Mouse (Mus musculus) limb, embryonic 14.5 days (tissue): ENCODE results near the gene Fkbp6. TPM values are rescaled to one million over a fixed set of nuclear protein-coding genes. Genes with fewer than 3 reads are reported as not detected.

ENCODE experiments used
- ATAC-seq: fragments of 200-750 bp; cut with Nextera tagmentation; 2 replicates; pipeline ENCODE4 v1.8.0; 2017; ENCODE audit warnings: low read depth, moderate number of reproducible peaks, moderate TSS enrichment; ENCODE audit not compliant: low FRiP score
- DNase-seq: peaks from one replicate; pipeline ENCODE4 v3.0.0-alpha.2; 2015; ENCODE audit warnings: low spot score
- H3K27ac ChIP-seq: fragments of 300-500 bp; sonication (generic); replicated peaks from 2 replicates; pipeline ENCODE4 v1.5.1; 2014; ENCODE audit warnings: low read depth, mild to moderate bottlenecking, low read length, moderate library complexity, mixed read lengths
- H3K27me3 ChIP-seq: fragments of 300-500 bp; sonication (generic); 2 replicates; pipeline ENCODE4 v1.6.1; 2014; ENCODE audit warnings: low read length, mixed read lengths; ENCODE audit not compliant: control insufficient read depth, insufficient read depth
- H3K36me3 ChIP-seq: fragments of 300-500 bp; sonication (generic); 2 replicates; pipeline ENCODE4 v1.6.1; 2014; ENCODE audit warnings: mild to moderate bottlenecking, low read length, moderate library complexity, mixed read lengths; ENCODE audit not compliant: control insufficient read depth, insufficient read depth
- H3K4me1 ChIP-seq: fragments of 300-500 bp; sonication (generic); 2 replicates; pipeline ENCODE4 v1.6.1; 2014; ENCODE audit warnings: antibody characterized with exemption, low read length, mixed read lengths; ENCODE audit not compliant: control insufficient read depth, insufficient read depth
- H3K4me2 ChIP-seq: fragments of 300-500 bp; sonication (generic); replicated peaks from 2 replicates; pipeline ENCODE4 v1.6.1; 2014; ENCODE audit warnings: low read depth, mild to moderate bottlenecking, low read length, moderate library complexity; ENCODE audit not compliant: severe bottlenecking
- H3K4me3 ChIP-seq: fragments of 300-500 bp; sonication (generic); replicated peaks from 2 replicates; pipeline ENCODE4 v1.5.1; 2014; ENCODE audit warnings: low read length
- H3K9ac ChIP-seq: fragments of 300-500 bp; sonication (generic); 2 replicates; pipeline ENCODE4 v1.6.1; 2014; ENCODE audit warnings: mild to moderate bottlenecking, low read depth, low read length, moderate library complexity; ENCODE audit not compliant: severe bottlenecking
- H3K9me3 ChIP-seq: fragments of 300-500 bp; sonication (generic); 2 replicates; pipeline ENCODE4 v1.6.1; 2016; ENCODE audit warnings: low read length; ENCODE audit not compliant: control insufficient read depth
- POLR2A ChIP-seq: fragments of 200-500 bp; IDR thresholded peaks from 2 replicates; pipeline ENCODE4 v1.8.0; 2012; ENCODE audit warnings: inconsistent platforms, mild to moderate bottlenecking, moderate library complexity, borderline replicate concordance; ENCODE audit not compliant: insufficient read depth, insufficient read length; ENCODE audit errors: extremely low read depth
- WGBS: fragments of 180-500 bp; shearing (Covaris S2); extraction: QIAGEN DNeasy Blood & Tissue Kit; methylation state at CpG from one replicate; pipeline ENCODE4 v1.1.7; 2014; 5-methylcytosine and 5-hydroxymethylcytosine counted together
- polyA plus RNA-seq, 2 experiments: library from polyadenylated mRNA; depleted of rRNA in 1 of 2; stranded (reverse) in 1 of 2; unstranded in 1 of 2; fragments of >200 nt; fragmentation: Nextera tagmentation in 1 of 2; extraction: Ambion mirVana in 1 of 2; gene quantifications; 2 replicates each; pipeline versions ENCODE4 v1.2.1 to v1.2.3; 2012 to 2014

Gene Fkbp6
- polyA plus RNA-seq, 2 experiments: 0.06 TPM; not detected in 1

- no peak overlapping the region for H3K9ac ChIP-seq
- no peak overlapping the region for H3K4me2 ChIP-seq
- no peak overlapping the region for H3K4me3 ChIP-seq
- peak overlapping the region; percentile 91 for H3K27ac ChIP-seq
- TF ChIP-seq POLR2A: no peak
- no peaks in the 10 kb centered on the region for H3K36me3 ChIP-seq
- no peaks in the 10 kb centered on the region for H3K27me3 ChIP-seq
- no peaks in the 10 kb centered on the region for H3K9me3 ChIP-seq
- WGBS: 79% methylated on average over 12 of the region's 12 CpGs
- H3K4me1 ChIP-seq: peaks cover 18% of the 10 kb centered on the region
- ATAC-seq (no peak), DNase-seq (no peak)
Measured at GRCm38 (mm10) chr5:135257559-135257958, 92.3 kb downstream of the Fkbp6 start.

- no peak overlapping the region for H3K9ac ChIP-seq
- H3K9me3 ChIP-seq: no peaks in the 10 kb centered on the region
- no peaks in the 10 kb centered on the region for H3K36me3 ChIP-seq
- no peak overlapping the region for H3K4me2 ChIP-seq
- H3K4me1 ChIP-seq: peaks cover 20% of the 10 kb centered on the region
- no peak overlapping the region for H3K27ac ChIP-seq
- no peak overlapping the region for H3K4me3 ChIP-seq
- WGBS: 89% methylated on average over 3 of the region's 3 CpGs
- H3K27me3 ChIP-seq: no peaks in the 10 kb centered on the region
- no peak for DNase-seq
- no peak for ATAC-seq
- no peak for TF ChIP-seq POLR2A
Measured at GRCm38 (mm10) chr5:135256166-135256565, 93.7 kb downstream of the Fkbp6 start.

GRCm38 (mm10) chr5:135253741-135254401, 96.0 kb downstream of the Fkbp6 start:
- no peak for ATAC-seq
- no peaks in the 10 kb centered on the region for H3K9me3 ChIP-seq
- peak overlapping the region; percentile 48 for H3K27ac ChIP-seq
- peaks cover 18% of the 10 kb centered on the region for H3K4me1 ChIP-seq
- H3K27me3 ChIP-seq: peaks cover 13% of the 10 kb centered on the region
- DNase-seq: no peak
- no peak overlapping the region for H3K9ac ChIP-seq
- no peak for TF ChIP-seq POLR2A
- H3K36me3 ChIP-seq: no peaks in the 10 kb centered on the region
- H3K4me3 ChIP-seq: no peak overlapping the region
- WGBS: 9% methylated on average over 12 of the region's 12 CpGs
- no peak overlapping the region for H3K4me2 ChIP-seq

GRCm38 (mm10) chr5:135251079-135251454, 98.8 kb downstream of the Fkbp6 start, which contains the start of gene Fzd9:
TSS of gene Fzd9 (minus strand) at chr5:135251230.
- peaks cover 15% of the 10 kb centered on the region for H3K4me1 ChIP-seq
- H3K36me3 ChIP-seq: peaks cover 12% of the 10 kb centered on the region
- H3K27me3 ChIP-seq: peaks cover 17% of the 10 kb centered on the region
- peak within 1 kb of the TSS; percentile 98 for H3K4me2 ChIP-seq
- peak within 1 kb of the TSS; percentile 67 for H3K4me3 ChIP-seq
- H3K27ac ChIP-seq: no peak within 1 kb of the TSS
- DNase-seq (peak; percentile 91), ATAC-seq (peak; percentile 89)
- WGBS: 5% methylated on average over 42 of the region's 51 CpGs
- H3K9me3 ChIP-seq: no peaks in the 10 kb centered on the region
- 0 out of 2 replicates have a peak, but pooled peaks have one; percentile 9 for TF ChIP-seq POLR2A
- peak within 1 kb of the TSS; percentile 58 for H3K9ac ChIP-seq

GRCm38 (mm10) chr5:135250186-135251078, 99.4 kb downstream of the Fkbp6 start:
- Histone ChIP-seq H3K36me3 (peaks cover 18% of the 10 kb centered on the region), H3K9me3 (no peaks in the 10 kb centered on the region), H3K4me3 (peak overlapping the region; percentile 67), H3K4me1 (peaks cover 15% of the 10 kb centered on the region), H3K27ac (no peak overlapping the region), H3K4me2 (peak overlapping the region; percentile 98), H3K27me3 (peaks cover 17% of the 10 kb centered on the region), H3K9ac (peak overlapping the region; percentile 58)
- no peak for TF ChIP-seq POLR2A
- peak; percentile 49 for ATAC-seq
- 5% methylated on average over 69 of the region's 92 CpGs for WGBS
- DNase-seq: no peak
